Mouse (Mus musculus): ENCODE measurements around the gene Poln.

The Poln gene

GRCm38 (mm10) chr5:34186391-34186790 lies 17.1 kb upstream of the Poln start:
- no peak for DNase-seq

GRCm38 (mm10) chr5:34185791-34186190 lies 16.5 kb upstream of the Poln start:
- DNase-seq = no peak

DNA sequence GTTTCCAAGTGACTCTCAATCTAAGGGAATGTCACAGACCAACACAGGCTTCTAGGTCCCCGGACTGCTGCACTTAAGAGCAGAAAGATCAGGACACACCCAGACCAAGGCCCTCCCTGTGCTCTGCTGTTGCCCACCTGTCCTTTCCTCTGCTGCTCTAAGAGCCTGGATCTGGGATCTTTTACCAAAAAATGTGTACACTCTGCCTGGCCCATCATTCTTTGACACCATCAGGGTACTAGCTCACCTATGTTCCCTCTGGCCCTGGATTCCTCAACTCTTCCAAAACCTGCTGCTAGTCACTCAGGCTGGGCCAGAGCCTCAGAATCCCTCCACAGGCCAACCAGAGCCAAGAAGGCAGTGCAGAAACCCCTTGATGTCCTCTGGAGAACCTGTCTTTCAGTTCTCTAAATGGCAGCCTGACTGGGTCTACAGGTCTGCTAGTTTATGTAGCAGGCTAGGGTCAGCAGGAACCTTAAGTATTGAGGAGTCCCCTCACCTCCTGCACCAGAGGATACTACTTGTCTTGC lies 15.9 kb upstream of the Poln start:
- peak; percentile 3 for DNase-seq

GRCm38 (mm10) chr5:34183976-34184375 lies 14.7 kb upstream of the Poln start:
- no peak for DNase-seq

GRCm38 (mm10) chr5:34183156-34183880 lies 14.1 kb upstream of the Poln start:
- peak; percentile 57 for DNase-seq

GRCm38 (mm10) chr5:34182486-34182885 lies 13.2 kb upstream of the Poln start:
- DNase-seq = peak; percentile 48

DNA sequence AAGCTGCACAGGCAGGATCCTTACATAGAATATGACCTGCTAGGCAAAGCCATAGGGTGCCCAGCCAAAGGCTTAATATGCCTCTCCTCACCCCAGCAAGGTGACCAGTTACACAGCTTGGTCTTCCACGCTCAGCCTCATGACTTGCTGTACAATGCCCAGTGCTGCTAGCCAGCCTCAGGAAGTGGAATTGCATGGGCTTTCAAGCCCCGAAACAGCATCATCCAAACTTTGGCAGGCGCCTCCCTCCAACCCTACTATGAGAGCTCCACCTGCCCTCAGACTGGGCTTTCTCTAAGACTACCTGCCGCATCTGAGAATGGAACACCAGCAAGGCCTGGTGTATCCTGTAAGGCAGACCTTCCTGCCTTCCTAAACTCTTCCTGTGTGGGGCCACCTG lies 8.6 kb upstream of the Poln start:
- no peak for DNase-seq

- DNase-seq = no peak
Observed at GRCm38 (mm10) chr5:34177091-34177490, 7.8 kb upstream of the Poln start.

GRCm38 (mm10) chr5:34176691-34177090 lies 7.4 kb upstream of the Poln start:
- DNase-seq = no peak

DNA sequence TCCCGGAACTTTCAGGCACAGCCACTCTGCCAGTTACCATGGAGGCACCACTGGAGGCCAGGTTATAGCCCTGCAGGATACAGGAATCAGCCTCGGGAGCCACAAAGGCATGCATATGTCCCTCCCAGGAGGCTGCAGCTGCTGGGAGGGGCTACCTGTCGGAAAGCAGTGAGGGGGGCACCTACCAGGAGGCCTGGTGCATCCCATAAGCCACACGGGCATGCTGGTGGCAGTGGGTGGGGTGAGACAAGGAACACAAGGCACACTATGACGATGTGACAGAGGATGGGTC lies 6.1 kb upstream of the Poln start:
- DNase-seq = no peak

DNA sequence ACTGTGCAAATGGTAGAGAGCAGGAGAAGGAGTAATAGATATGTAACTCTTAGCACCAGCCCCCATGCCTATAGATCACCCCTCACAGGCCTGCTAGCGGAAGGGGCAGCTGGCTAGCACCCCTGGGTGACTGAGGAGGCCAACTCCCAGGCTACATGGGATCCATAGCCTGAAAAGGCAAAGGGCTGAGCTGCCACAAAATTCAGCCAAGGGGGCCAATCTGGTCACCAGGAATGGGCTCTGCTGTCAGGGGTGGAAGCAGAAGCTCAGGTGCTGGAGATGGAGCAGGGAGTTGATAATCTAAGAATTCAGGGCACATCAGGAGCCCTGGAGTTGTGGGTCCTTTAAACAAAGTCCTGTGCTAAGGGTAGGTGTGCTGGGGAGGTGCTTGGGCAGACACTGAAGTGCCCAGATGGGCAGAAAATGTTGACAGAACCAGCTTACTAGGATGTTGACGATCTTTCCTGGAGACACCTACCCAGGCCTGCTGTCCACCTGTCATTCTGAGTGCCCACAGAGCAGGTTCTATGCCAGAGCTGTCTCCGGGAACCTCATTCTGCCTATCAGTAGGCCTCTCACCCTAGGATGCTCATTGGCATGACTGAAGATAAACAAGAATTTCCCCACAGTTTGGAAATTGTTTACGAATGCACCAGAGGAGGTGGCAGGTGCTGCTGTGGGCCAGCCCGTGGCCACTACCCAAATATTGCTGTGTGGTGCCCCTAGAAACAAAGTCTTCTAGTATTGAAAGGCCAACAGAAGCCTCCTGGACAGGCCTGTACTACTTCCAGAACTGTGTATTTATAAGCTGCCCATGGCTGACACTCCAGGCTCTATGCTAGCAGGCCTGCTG lies 5.5 kb upstream of the Poln start:
- no peak for DNase-seq

GRCm38 (mm10) chr5:34174021-34174420 lies 4.8 kb upstream of the Poln start:
- DNase-seq = no peak

DNA sequence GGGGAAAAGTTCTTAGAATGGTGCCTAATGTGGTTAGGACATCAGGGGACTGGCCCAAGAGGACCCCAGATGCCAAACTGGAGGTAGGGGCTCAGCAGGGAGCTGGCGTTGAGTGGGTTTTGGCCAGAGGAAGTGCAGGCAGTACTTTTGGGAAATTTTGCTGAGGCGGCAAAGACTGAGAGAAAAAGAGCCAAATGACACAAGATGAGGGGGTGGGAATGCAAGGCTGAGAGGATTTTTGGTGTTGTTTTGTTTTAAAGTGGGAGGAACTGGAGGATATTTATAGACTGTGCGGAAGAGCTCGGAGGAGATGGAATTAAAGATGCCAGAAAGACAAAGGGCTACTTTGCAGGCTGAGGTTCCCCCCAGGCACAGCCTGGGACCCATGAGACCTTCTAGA lies 1.5 kb upstream of the Poln start:
- DNase-seq = peak; percentile 27

DNA sequence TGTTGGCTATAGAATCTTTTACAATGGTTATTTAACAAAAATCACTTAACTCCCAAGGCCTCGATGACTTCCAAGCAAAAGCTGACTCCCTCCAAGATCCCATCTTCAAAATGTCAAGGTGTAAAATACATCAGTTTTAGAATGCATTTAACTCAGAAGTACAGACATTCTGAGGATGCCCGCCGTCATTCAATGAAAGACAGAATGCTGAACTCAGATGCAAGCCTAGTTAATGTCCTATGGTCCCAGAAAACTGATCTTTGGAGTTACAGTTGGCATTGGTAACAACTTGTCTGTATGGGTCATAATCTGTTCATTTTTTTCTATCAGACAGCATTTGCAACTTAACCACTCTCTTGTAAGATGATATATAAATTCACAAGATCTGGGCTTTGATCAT lies 706 bp upstream of the Poln start:
- no peak for DNase-seq

GRCm38 (mm10) chr5:34167857-34168256 lies 1.4 kb downstream of the Poln start:
- no peak for DNase-seq

GRCm38 (mm10) chr5:34165793-34166192 lies 3.5 kb downstream of the Poln start:
- no peak for DNase-seq

DNA sequence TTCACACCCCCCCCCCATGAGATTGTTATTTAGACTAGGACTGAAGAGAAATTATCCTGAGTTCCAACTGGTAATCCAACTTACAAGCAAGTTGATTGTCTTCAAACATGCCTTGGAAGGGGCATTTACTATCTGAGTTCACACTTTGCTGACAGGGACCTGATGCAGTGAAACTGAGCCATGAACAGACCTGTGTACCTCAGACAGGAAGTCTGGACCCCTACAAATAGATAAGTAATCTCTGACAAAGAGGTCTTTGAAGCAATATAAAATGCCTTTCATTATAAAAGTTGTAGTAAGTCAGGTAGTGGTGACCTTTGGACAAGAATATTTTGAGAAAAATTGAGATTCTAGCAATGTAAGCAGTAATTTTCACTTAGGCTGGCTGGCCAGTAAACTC lies 20.8 kb downstream of the Poln start:
- DNase-seq = no peak

DNA sequence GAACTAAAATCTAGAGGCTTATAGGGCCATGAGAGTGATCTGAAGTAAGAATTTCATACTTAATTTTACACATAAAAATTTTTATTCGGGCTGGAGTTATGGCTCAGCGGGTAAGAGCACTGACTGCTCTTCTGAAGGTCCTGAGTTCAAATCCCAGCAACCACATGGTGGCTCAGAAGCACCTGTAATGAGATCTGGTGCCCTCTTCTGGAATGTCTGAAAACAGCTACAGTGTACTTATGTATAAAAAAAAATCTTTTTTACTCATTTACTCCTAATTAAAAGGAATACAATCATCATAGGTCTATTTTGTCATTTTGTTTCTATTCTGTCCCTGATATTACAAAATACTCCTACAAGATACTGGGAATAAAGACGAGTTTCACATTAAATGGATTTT lies 21.7 kb downstream of the Poln start:
- no peak for DNase-seq

GRCm38 (mm10) chr5:34139751-34140150 lies 29.5 kb downstream of the Poln start:
- peak; percentile 14 for DNase-seq

- no peak for DNase-seq
Observed at GRCm38 (mm10) chr5:34132731-34133130, 36.5 kb downstream of the Poln start.

GRCm38 (mm10) chr5:34124131-34124530 lies 45.1 kb downstream of the Poln start:
- DNase-seq = no peak

- no peak for DNase-seq
Observed at GRCm38 (mm10) chr5:34119121-34119856, 50.0 kb downstream of the Poln start.

DNA sequence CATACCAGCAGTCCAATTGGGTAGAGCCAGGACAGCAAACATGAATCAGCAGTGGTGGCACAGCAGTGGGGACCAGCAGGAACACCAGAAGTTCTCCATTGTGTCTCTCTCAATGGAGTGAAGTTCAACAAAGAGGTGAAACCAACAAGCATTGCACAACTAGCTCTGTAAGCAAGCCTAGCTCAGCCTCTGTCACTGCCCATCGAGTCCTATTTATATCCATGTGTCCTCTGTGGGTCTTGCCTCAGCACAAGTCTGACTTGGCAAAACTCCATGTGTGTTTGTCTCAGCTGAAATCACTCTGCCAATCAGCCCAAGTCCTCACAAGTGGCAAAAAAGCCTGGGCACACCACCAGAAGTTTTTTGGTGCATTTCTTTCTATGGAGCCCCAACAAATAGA lies 63.6 kb downstream of the Poln start:
- no peak for DNase-seq

DNA sequence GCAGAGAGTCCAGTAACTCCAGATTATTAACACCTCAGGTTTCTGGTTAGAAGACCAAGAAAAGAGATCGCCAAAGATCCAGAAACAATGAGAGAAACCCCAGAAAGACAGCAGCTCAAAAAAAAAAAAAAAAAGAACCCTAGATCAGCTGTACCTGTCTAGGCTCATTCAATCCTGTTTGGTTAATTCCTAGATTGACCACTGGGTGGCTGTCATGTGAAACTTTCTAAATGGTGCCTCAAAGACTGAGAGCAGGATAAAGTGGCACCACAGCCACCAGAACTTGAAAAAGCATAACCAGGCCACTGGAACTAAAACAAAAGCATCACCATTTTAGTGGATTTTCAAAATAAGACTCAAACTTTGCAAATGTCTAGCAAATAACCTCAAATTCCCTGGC lies 71.9 kb downstream of the Poln start:
- DNase-seq = peak; percentile 6

All from kidney, adult 11 months (tissue).